Mouse (Mus musculus): ENCODE results near the gene Trpc4ap. TPM values are rescaled to one million over a fixed set of nuclear protein-coding genes. Genes with fewer than 3 reads are reported as not detected.
"Not testable (repeated sequence)": the region's sequence is repeated elsewhere in the genome, so short reads cannot be mapped to it uniquely, and the experiment has no call there.

The Trpc4ap gene
- polyA plus RNA-seq, 1 experiment from 2014 or later = 129 TPM

DNA sequence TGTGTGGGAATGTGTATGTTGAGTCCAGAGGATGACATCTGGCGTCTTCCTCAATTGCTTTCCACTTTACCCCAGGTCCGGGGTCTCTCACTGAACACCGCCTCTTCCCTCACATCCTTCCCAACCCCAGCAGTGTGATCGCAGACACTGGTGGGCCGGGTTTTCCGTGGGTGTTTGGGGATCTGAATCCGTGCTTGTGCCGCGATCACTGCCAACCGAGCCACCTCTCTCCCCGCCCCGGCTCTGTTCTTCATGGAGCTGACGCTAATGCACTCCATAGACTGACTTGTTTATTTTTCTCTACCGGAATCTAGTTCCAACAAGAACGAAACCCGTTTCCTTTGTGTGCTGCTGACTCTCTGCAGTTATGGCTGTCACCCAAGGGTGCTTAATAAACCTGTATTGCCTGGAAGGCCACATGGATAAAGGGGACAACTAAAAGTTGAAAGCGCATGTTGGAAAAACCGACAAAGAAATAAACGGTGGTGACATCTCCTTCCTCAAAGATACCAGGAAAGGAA is 9.3 kb upstream of the Trpc4ap start:
- Histone ChIP-seq H3K36me3 (ENCODE audit: control insufficient read depth, insufficient read depth, low read length) (peaks cover 14% of the 10 kb centered on the region; the same call in 1 of the 2 replicates), H3K4me1 (replicated peaks; ENCODE audit: control insufficient read depth, insufficient read depth, low read length) (no peaks in the 10 kb centered on the region), H3K27ac (ENCODE audit: low read depth) (no peak overlapping the region), H3K4me2 (ENCODE audit: low read length) (no peak overlapping the region), H3K9ac (ENCODE audit: low read length) (no peak overlapping the region), H3K9me3 (ENCODE audit: control insufficient read depth, low read length) (no peaks in the 10 kb centered on the region), H3K4me3 (ENCODE audit: low read depth, low read length) (no peak overlapping the region), H3K27me3 (replicated peaks; ENCODE audit: control insufficient read depth, insufficient read depth, low read length) (no peaks in the 10 kb centered on the region)
- WGBS = 79% methylated on average over 19 of the region's 19 CpGs
- ATAC-seq (replicated peaks; ENCODE audit: low FRiP score, low TSS enrichment, low read depth) (no peak), DNase-seq (ENCODE audit: low spot score) (no peak)

DNA sequence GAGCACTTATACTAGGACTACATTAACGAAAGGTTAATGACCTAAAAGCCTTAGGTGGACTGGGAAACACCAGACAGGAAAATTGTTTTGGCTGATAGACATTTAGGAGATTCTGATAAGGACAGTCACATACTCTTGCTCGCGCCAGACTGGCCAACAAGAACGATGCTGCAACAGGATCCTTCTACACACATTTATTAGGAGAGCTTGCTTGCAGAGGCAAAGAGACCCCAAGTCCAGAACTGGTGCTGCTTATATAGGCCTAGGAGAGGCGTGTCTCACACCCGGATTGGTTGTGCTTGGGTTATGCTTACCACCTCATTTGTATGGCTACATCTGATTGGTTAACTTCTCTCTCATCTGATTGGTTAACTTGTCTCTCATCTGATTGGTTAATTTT is 6.3 kb upstream of the Trpc4ap start:
- DNase-seq (ENCODE audit: low spot score); ATAC-seq (replicated peaks; ENCODE audit: low FRiP score, low TSS enrichment, low read depth); H3K4me2 ChIP-seq (ENCODE audit: low read length); H3K4me3 ChIP-seq (ENCODE audit: low read depth, low read length); H3K36me3 ChIP-seq (ENCODE audit: control insufficient read depth, insufficient read depth, low read length); H3K4me1 ChIP-seq (replicated peaks; ENCODE audit: control insufficient read depth, insufficient read depth, low read length); H3K9me3 ChIP-seq (ENCODE audit: control insufficient read depth, low read length); H3K9ac ChIP-seq (ENCODE audit: low read length); H3K27me3 ChIP-seq (replicated peaks; ENCODE audit: control insufficient read depth, insufficient read depth, low read length); H3K27ac ChIP-seq (ENCODE audit: low read depth): not testable (repeated sequence)
- WGBS = 90% methylated on average over 6 of the region's 6 CpGs

DNA sequence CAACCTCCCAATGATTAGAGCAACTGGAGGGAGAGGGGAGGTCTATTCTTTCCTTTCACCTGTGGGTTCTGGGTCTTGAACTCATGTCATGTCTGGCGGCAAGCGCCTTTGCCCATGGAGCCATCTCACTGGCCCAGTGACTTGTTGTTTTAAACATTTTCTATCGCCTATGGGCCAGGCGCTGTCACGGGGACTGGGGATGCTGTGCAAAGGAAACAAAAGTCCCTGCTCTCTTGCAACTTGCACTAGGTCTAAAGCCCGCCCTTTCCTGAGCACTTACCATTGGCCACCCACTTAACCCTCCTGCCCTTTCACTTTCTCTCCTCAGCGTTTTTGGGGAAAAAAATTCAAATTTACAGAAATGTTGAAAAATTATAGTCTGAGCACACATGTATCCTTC is 4.7 kb upstream of the Trpc4ap start:
- Histone ChIP-seq H3K36me3 (ENCODE audit: control insufficient read depth, insufficient read depth, low read length) (no peaks in the 10 kb centered on the region), H3K27me3 (replicated peaks; ENCODE audit: control insufficient read depth, insufficient read depth, low read length) (no peaks in the 10 kb centered on the region), H3K27ac (ENCODE audit: low read depth) (no peak overlapping the region), H3K4me1 (replicated peaks; ENCODE audit: control insufficient read depth, insufficient read depth, low read length) (no peaks in the 10 kb centered on the region), H3K4me2 (ENCODE audit: low read length) (no peak overlapping the region), H3K9me3 (ENCODE audit: control insufficient read depth, low read length) (no peaks in the 10 kb centered on the region), H3K4me3 (ENCODE audit: low read depth, low read length) (no peak overlapping the region), H3K9ac (ENCODE audit: low read length) (no peak overlapping the region)
- DNase-seq (ENCODE audit: low spot score) = no peak
- no peak for ATAC-seq (replicated peaks; ENCODE audit: low FRiP score, low TSS enrichment, low read depth)
- 72% methylated on average over 7 of the region's 7 CpGs for WGBS

DNA sequence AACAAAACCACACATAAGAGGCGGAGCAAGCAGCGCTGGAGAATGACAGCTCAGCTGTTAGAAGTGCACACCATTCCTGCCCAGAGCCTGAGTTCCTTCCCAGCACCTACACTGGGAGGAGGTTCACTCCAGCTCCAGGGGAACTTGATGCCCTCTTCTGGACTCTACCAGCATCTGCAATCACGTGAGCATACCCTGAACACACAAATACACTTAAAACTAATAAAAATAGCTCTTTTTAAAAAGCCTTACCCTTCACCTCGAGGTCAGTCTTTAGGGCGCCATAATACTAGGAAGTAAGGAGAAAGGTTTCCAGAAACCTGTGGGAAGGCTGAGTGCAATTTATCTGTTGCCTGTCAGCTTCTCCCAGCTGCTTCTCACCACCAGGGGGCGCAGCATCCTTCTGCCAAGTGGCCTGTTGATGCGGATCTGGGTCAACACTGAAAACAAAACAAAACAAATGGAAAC is 3.9 kb upstream of the Trpc4ap start:
- Histone ChIP-seq H3K4me2 (ENCODE audit: low read length) (no peak overlapping the region), H3K36me3 (ENCODE audit: control insufficient read depth, insufficient read depth, low read length) (no peaks in the 10 kb centered on the region), H3K9ac (ENCODE audit: low read length) (no peak overlapping the region), H3K27me3 (replicated peaks; ENCODE audit: control insufficient read depth, insufficient read depth, low read length) (no peaks in the 10 kb centered on the region), H3K9me3 (ENCODE audit: control insufficient read depth, low read length) (no peaks in the 10 kb centered on the region), H3K4me3 (ENCODE audit: low read depth, low read length) (no peak overlapping the region), H3K27ac (ENCODE audit: low read depth) (no peak overlapping the region), H3K4me1 (replicated peaks; ENCODE audit: control insufficient read depth, insufficient read depth, low read length) (peaks cover under 1% of the 10 kb centered on the region)
- 15% methylated on average over 7 of the region's 7 CpGs for WGBS
- DNase-seq (ENCODE audit: low spot score) (peak; percentile 89), ATAC-seq (replicated peaks; ENCODE audit: low FRiP score, low TSS enrichment, low read depth) (no peak)

DNA sequence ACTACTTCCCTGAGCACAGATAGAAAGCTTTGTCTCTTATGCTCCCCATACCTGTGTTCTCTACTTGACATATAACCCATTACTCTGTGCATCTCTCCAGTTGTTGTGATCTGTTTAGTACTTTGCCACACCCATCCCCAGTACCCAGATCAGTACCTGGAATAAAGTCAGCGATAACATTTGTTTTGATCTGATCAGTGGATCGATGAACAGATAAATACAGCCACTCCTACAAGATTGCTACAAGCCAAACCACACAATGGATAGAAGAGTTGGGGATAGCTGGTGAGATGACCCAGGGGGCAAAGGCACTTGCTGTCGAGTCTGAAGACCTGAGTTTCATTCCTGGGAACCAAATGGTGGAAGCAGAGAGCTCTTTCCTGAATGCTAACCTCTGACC is 3.1 kb upstream of the Trpc4ap start:
- DNase-seq (ENCODE audit: low spot score) (no peak), ATAC-seq (replicated peaks; ENCODE audit: low FRiP score, low TSS enrichment, low read depth) (no peak)
- WGBS = 69% methylated on average over 3 of the region's 3 CpGs
- Histone ChIP-seq H3K27me3 (replicated peaks; ENCODE audit: control insufficient read depth, insufficient read depth, low read length) (no peaks in the 10 kb centered on the region), H3K9ac (ENCODE audit: low read length) (no peak overlapping the region), H3K9me3 (ENCODE audit: control insufficient read depth, low read length) (no peaks in the 10 kb centered on the region), H3K4me3 (ENCODE audit: low read depth, low read length) (no peak overlapping the region), H3K27ac (ENCODE audit: low read depth) (no peak overlapping the region), H3K4me1 (replicated peaks; ENCODE audit: control insufficient read depth, insufficient read depth, low read length) (peaks cover 6% of the 10 kb centered on the region), H3K36me3 (ENCODE audit: control insufficient read depth, insufficient read depth, low read length) (no peaks in the 10 kb centered on the region), H3K4me2 (ENCODE audit: low read length) (no peak overlapping the region)

DNA sequence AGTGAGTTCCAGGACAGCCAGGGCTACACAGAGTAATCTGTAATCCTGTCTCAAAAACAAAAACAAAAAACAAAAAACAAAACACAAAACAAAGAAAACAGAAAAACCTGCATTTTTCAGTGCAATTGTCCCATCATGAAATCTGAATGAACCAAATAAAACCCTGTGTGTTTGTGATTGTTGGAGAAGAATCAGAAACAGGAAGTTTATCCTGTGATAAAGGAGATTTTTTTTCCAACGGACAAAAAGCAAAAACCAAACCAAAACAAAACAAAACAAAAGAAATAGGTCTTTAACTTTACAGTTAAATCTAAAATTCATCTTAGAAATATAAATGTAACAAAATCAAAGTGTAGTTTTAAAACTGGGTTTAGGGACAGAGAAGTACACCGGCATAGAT is 2.4 kb upstream of the Trpc4ap start:
- 68% methylated on average over 2 of the region's 2 CpGs for WGBS

DNA sequence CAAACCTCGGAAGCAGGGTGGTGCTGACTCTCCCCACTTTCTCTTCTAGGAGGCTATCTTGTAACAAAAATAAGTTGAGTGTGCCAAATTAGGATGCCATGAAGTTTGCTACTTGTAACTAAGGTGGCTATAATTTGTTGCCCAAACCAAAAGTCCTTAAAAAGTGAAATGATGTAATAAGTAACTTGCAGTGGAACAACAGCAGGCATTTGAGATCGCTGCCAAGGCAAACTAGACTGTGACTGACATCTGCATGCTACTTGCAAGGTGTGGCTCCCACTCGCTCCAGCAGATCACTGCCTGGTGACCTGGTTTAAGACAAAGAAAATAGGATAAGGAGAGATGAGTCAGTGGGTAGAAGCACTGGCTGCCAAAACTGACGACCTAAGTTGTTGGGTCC is 952 bp upstream of the Trpc4ap start:
- DNase-seq (ENCODE audit: low spot score) (no peak), ATAC-seq (replicated peaks; ENCODE audit: low FRiP score, low TSS enrichment, low read depth) (no peak)
- 0 out of 2 replicates have a peak, but pooled peaks cover 3% of the 10 kb centered on the region for H3K36me3 ChIP-seq (ENCODE audit: control insufficient read depth, insufficient read depth, low read length)
- WGBS = 85% methylated on average over 4 of the region's 4 CpGs
- no peaks in the 10 kb centered on the region for H3K27me3 ChIP-seq (replicated peaks; ENCODE audit: control insufficient read depth, insufficient read depth, low read length)
- H3K27ac ChIP-seq (ENCODE audit: low read depth) = no peak overlapping the region
- H3K9ac ChIP-seq (ENCODE audit: low read length) = no peak overlapping the region
- peaks cover 13% of the 10 kb centered on the region for H3K4me1 ChIP-seq (replicated peaks; ENCODE audit: control insufficient read depth, insufficient read depth, low read length)
- no peaks in the 10 kb centered on the region for H3K9me3 ChIP-seq (ENCODE audit: control insufficient read depth, low read length)
- H3K4me3 ChIP-seq (ENCODE audit: low read depth, low read length) = no peak overlapping the region
- H3K4me2 ChIP-seq (ENCODE audit: low read length) = no peak overlapping the region

More for the DNA sequence above, 2.4 kb upstream of the Trpc4ap start:
- no peak overlapping the region for H3K4me3 ChIP-seq (ENCODE audit: low read depth, low read length)
- no peak overlapping the region for H3K9ac ChIP-seq (ENCODE audit: low read length)
- H3K4me2 ChIP-seq (ENCODE audit: low read length) = no peak overlapping the region
- no peaks in the 10 kb centered on the region for H3K9me3 ChIP-seq (ENCODE audit: control insufficient read depth, low read length)
- DNase-seq (ENCODE audit: low spot score) (no peak), ATAC-seq (replicated peaks; ENCODE audit: low FRiP score, low TSS enrichment, low read depth) (no peak)
- no peaks in the 10 kb centered on the region for H3K36me3 ChIP-seq (ENCODE audit: control insufficient read depth, insufficient read depth, low read length)
- peaks cover 6% of the 10 kb centered on the region for H3K4me1 ChIP-seq (replicated peaks; ENCODE audit: control insufficient read depth, insufficient read depth, low read length)
- H3K27ac ChIP-seq (ENCODE audit: low read depth) = no peak overlapping the region
- H3K27me3 ChIP-seq (replicated peaks; ENCODE audit: control insufficient read depth, insufficient read depth, low read length) = no peaks in the 10 kb centered on the region

DNA sequence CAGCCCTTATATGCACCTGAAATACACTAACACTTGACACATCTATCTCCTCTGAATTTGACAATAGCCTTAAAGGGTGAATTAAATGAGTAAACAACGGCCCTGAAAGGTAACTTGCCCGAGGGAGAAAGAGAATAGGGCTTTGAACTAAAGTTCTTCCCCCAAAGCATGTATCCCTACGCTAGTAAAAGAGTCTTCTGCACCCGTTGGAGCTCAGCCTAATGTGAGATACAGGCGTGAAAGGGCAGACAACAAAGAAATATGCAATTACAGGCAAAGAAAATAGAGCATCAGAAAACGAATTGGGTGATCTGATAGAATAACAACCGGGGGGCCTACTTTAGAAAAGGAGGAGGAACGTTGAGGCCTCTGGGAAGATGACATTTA is 855 bp downstream of the Trpc4ap start:
- Histone ChIP-seq H3K9ac (ENCODE audit: low read length) (peak overlapping the region; percentile 91), H3K4me1 (replicated peaks; ENCODE audit: control insufficient read depth, insufficient read depth, low read length) (peaks cover 13% of the 10 kb centered on the region), H3K9me3 (ENCODE audit: control insufficient read depth, low read length) (no peaks in the 10 kb centered on the region), H3K36me3 (ENCODE audit: control insufficient read depth, insufficient read depth, low read length) (peaks cover 3% of the 10 kb centered on the region; the same call in 1 of the 2 replicates), H3K27ac (ENCODE audit: low read depth) (peak overlapping the region; percentile 87; the same call in 1 of the 2 replicates), H3K4me3 (ENCODE audit: low read depth, low read length) (peak overlapping the region; percentile 89), H3K4me2 (ENCODE audit: low read length) (peak overlapping the region; percentile 87), H3K27me3 (replicated peaks; ENCODE audit: control insufficient read depth, insufficient read depth, low read length) (no peaks in the 10 kb centered on the region)
- DNase-seq (ENCODE audit: low spot score) (no peak), ATAC-seq (replicated peaks; ENCODE audit: low FRiP score, low TSS enrichment, low read depth) (no peak)
- WGBS = 5% methylated on average over 8 of the region's 8 CpGs

DNA sequence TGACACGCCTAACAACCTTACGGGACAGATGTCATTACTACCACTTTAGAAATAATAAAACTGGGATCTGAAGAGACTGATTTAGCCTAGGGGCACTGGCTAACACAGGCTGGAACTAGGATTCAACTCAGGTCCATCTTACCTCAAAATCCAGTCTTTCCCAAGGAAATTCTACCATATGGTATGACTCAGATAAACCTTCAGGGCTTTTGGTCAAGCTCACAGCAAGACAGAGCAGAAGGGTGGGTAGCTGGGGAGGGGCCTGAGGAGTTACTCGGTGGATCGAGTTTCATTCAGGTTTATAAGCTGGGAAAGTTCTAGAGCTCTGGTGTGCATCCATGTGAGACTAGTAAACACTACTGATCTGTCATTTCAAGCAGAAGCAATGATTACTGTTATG is 3.0 kb downstream of the Trpc4ap start:
- no peaks in the 10 kb centered on the region for H3K27me3 ChIP-seq (replicated peaks; ENCODE audit: control insufficient read depth, insufficient read depth, low read length)
- H3K4me3 ChIP-seq (ENCODE audit: low read depth, low read length) = no peak overlapping the region
- no peaks in the 10 kb centered on the region for H3K9me3 ChIP-seq (ENCODE audit: control insufficient read depth, low read length)
- WGBS = 75% methylated on average over 4 of the region's 4 CpGs
- DNase-seq (ENCODE audit: low spot score) (no peak), ATAC-seq (replicated peaks; ENCODE audit: low FRiP score, low TSS enrichment, low read depth) (no peak)
- no peak overlapping the region for H3K4me2 ChIP-seq (ENCODE audit: low read length)
- no peak overlapping the region for H3K9ac ChIP-seq (ENCODE audit: low read length)
- peaks cover 13% of the 10 kb centered on the region for H3K4me1 ChIP-seq (replicated peaks; ENCODE audit: control insufficient read depth, insufficient read depth, low read length)
- H3K36me3 ChIP-seq (ENCODE audit: control insufficient read depth, insufficient read depth, low read length) = peaks cover 9% of the 10 kb centered on the region
- no peak overlapping the region for H3K27ac ChIP-seq (ENCODE audit: low read depth)
